Mouse (Mus musculus) liver, postnatal 0 days (tissue): ENCODE results near the gene Fbxw10. TPM values are rescaled to one million over a fixed set of nuclear protein-coding genes. Genes with fewer than 3 reads are reported as not detected.
A peak's percentile ranks its signal among the peaks of the same experiment; 100 is the strongest.

Experiments
- ATAC-seq: fragments of 200-750 bp; cut with Nextera tagmentation; 2 replicates; pipeline ENCODE4 v1.8.0; 2017; ENCODE audit warnings: mild to moderate bottlenecking, moderate library complexity
- DNase-seq: peaks from one replicate; pipeline ENCODE4 v3.0.0-alpha.2; 2016
- H3K27ac ChIP-seq: fragments of 300-500 bp; sonication (generic); 2 replicates; pipeline ENCODE4 v1.5.1; 2014; ENCODE audit warnings: antibody characterized with exemption, moderate library complexity, mild to moderate bottlenecking, low read depth
- H3K27me3 ChIP-seq: fragments of 300-500 bp; sonication (generic); 2 replicates; pipeline ENCODE4 v1.6.1; 2014; ENCODE audit warnings: low read length, control low read depth, mixed read lengths; ENCODE audit not compliant: insufficient read depth
- H3K36me3 ChIP-seq: fragments of 300-500 bp; sonication (generic); replicated peaks from 2 replicates; pipeline ENCODE4 v1.6.1; 2014; ENCODE audit warnings: mild to moderate bottlenecking, control low read depth, low read length, moderate library complexity, mixed read lengths; ENCODE audit not compliant: insufficient read depth
- H3K4me1 ChIP-seq: fragments of 300-500 bp; sonication (generic); 2 replicates; pipeline ENCODE4 v1.6.1; 2014; ENCODE audit warnings: antibody characterized with exemption, mild to moderate bottlenecking, control low read depth; ENCODE audit not compliant: insufficient read depth
- H3K4me2 ChIP-seq: fragments of 300-500 bp; sonication (generic); 2 replicates; pipeline ENCODE4 v1.6.1; 2014; ENCODE audit warnings: low read depth, mild to moderate bottlenecking, low read length, moderate library complexity, mixed read lengths
- H3K4me3 ChIP-seq: fragments of 300-500 bp; sonication (generic); 2 replicates; pipeline ENCODE4 v1.5.1; 2014; ENCODE audit warnings: low read depth, low read length
- H3K9ac ChIP-seq: fragments of 300-500 bp; sonication (generic); replicated peaks from 2 replicates; pipeline ENCODE4 v1.6.1; 2014; ENCODE audit warnings: mild to moderate bottlenecking, moderate library complexity
- H3K9me3 ChIP-seq: fragments of 300-500 bp; sonication (generic); 2 replicates; pipeline ENCODE4 v1.6.1; 2016; ENCODE audit warnings: mild to moderate bottlenecking, control low read depth, low read length, mixed read lengths
- CTCF ChIP-seq: sonication (generic); IDR thresholded peaks from 2 replicates; pipeline ENCODE4 v1.5.1; 2016; ENCODE audit warnings: antibody characterized with exemption, low read depth
- EP300 ChIP-seq: IDR thresholded peaks from 2 replicates; pipeline ENCODE4 v1.6.1; 2016; ENCODE audit warnings: antibody characterized with exemption, low read depth, mild to moderate bottlenecking
- WGBS: fragments of 180-500 bp; shearing (Covaris S2); extraction: QIAGEN DNeasy Blood & Tissue Kit; methylation state at CpG from one replicate; pipeline ENCODE4 v1.1.7; 2014; ENCODE audit not compliant: insufficient replicate concordance; 5-methylcytosine and 5-hydroxymethylcytosine counted together
- polyA plus RNA-seq: library from polyadenylated mRNA; unstranded; fragments of >200 nt; fragmentation: Nextera tagmentation; extraction: Ambion mirVana; gene quantifications from 2 replicates; pipeline ENCODE4 v1.2.1, GENCODE M21; 2015

The Fbxw10 gene
- polyA plus RNA-seq, 1 experiment from 2014 or later = 0.13 TPM

GRCm38 (mm10) chr11:62883407-62883806 is 36.5 kb downstream of the Fbxw10 start:
- Histone ChIP-seq H3K36me3 (peaks cover 26% of the 10 kb centered on the region), H3K4me2 (peak overlapping the region; percentile 10; the same call in 1 of the 2 replicates), H3K4me1 (0 out of 2 replicates have a peak, but pooled peaks cover 4% of the 10 kb centered on the region), H3K27ac (no peak overlapping the region), H3K27me3 (no peaks in the 10 kb centered on the region), H3K9ac (no peak overlapping the region), H3K4me3 (no peak overlapping the region), H3K9me3 (no peaks in the 10 kb centered on the region)
- DNase-seq = no peak
- TF ChIP-seq CTCF = no peak
- TF ChIP-seq EP300 = no peak
- no peak for ATAC-seq
- 44% methylated on average over 8 of the region's 8 CpGs for WGBS

GRCm38 (mm10) chr11:62885323-62885722 is 38.5 kb downstream of the Fbxw10 start:
- WGBS = 76% methylated on average over 5 of the region's 5 CpGs

GRCm38 (mm10) chr11:62890796-62891195 is 43.9 kb downstream of the Fbxw10 start:
- no peak overlapping the region for H3K27ac ChIP-seq
- WGBS = 84% methylated on average over 4 of the region's 4 CpGs
- no peaks in the 10 kb centered on the region for H3K9me3 ChIP-seq
- no peaks in the 10 kb centered on the region for H3K27me3 ChIP-seq
- DNase-seq (no peak), ATAC-seq (no peak)
- no peak overlapping the region for H3K4me2 ChIP-seq
- peaks cover 28% of the 10 kb centered on the region for H3K36me3 ChIP-seq
- no peak overlapping the region for H3K9ac ChIP-seq
- no peak overlapping the region for H3K4me3 ChIP-seq
- TF ChIP-seq EP300 (no peak), CTCF (no peak)
- H3K4me1 ChIP-seq = no peaks in the 10 kb centered on the region

More at GRCm38 (mm10) chr11:62885323-62885722, 38.5 kb downstream of the Fbxw10 start:
- H3K9me3 ChIP-seq = no peaks in the 10 kb centered on the region
- no peak overlapping the region for H3K27ac ChIP-seq
- H3K36me3 ChIP-seq = peaks cover 27% of the 10 kb centered on the region
- no peaks in the 10 kb centered on the region for H3K27me3 ChIP-seq
- H3K4me2 ChIP-seq = no peak overlapping the region
- H3K4me1 ChIP-seq = no peaks in the 10 kb centered on the region
- no peak overlapping the region for H3K9ac ChIP-seq
- no peak for ATAC-seq
- no peak for DNase-seq
- TF ChIP-seq CTCF (no peak), EP300 (no peak)
- H3K4me3 ChIP-seq = no peak overlapping the region

DNA sequence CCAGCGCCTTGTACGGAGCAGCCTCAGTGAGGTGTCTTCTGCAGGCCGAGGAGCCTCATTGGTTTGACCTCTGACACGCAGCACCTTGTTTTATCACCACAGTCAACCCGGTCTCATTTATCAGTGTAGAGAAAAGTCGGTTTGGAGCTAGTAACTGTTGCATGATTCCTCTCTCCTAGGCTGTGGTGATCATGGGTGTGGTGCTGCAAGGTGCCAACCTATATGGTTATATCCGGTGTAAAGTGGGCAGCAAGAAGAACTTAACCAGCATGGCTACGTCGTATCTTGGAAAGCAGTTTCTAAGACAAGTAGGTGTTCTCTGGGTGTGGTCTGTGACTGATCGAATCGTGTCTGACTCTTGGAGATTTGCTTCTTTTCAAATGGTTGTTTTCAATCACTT is 44.9 kb downstream of the Fbxw10 start:
- peaks cover 19% of the 10 kb centered on the region for H3K36me3 ChIP-seq
- no peak for ATAC-seq
- no peak for DNase-seq

DNA sequence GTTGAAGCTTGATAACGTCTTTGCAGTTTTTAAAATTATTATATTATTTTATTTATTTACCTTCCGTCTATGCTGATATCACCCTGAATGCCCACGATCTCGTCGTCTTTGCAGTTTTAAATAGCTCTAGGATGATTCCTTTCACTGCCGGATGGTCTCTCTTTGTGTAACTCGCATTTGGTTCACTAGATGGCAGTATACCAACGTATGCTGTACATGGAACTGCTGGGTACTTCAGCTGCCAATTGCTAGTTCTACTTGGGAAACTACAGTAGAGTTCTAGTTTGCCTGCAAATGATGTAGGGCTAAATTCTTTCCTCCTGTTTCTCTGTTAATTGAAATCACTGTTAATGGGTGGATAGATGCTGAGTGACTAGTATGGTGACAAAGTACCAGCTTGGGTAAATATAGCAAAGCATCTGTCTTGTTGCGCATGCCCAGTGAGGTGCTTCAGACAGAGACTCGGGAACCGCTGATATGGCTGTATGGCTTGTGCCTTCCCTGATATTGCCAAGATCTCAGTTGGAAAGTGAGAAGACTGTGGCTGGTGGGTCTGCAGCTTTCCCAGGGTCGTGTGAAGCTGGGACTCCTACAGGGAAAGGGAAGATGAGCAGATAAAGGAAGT is 54.9 kb downstream of the Fbxw10 start:
- Histone ChIP-seq H3K9ac (no peak overlapping the region), H3K27ac (no peak overlapping the region), H3K27me3 (no peaks in the 10 kb centered on the region), H3K9me3 (no peaks in the 10 kb centered on the region), H3K4me3 (no peak overlapping the region), H3K4me1 (no peaks in the 10 kb centered on the region), H3K4me2 (no peak overlapping the region), H3K36me3 (no peaks in the 10 kb centered on the region)
- 31% methylated on average over 12 of the region's 12 CpGs for WGBS
- ATAC-seq = peak; percentile 38; the same call in 1 of the 2 replicates
- peak; percentile 26 for DNase-seq
- TF ChIP-seq EP300 = no peak
- peak; percentile 85 for TF ChIP-seq CTCF

More for the DNA sequence above, 44.9 kb downstream of the Fbxw10 start:
- Histone ChIP-seq H3K9me3 (no peaks in the 10 kb centered on the region), H3K27me3 (no peaks in the 10 kb centered on the region), H3K4me2 (no peak overlapping the region), H3K4me1 (no peaks in the 10 kb centered on the region), H3K27ac (no peak overlapping the region), H3K9ac (no peak overlapping the region), H3K4me3 (no peak overlapping the region)
- no peak for TF ChIP-seq EP300
- TF ChIP-seq CTCF = no peak
- WGBS = 83% methylated on average over 11 of the region's 11 CpGs

- no peak overlapping the region for H3K9ac ChIP-seq
- WGBS = 62% methylated on average over 6 of the region's 6 CpGs
Measured at GRCm38 (mm10) chr11:62903871-62904495, 57.1 kb downstream of the Fbxw10 start.

More at GRCm38 (mm10) chr11:62903871-62904495, 57.1 kb downstream of the Fbxw10 start:
- H3K4me2 ChIP-seq = no peak overlapping the region
- no peaks in the 10 kb centered on the region for H3K27me3 ChIP-seq
- ATAC-seq = no peak
- H3K4me3 ChIP-seq = no peak overlapping the region
- H3K36me3 ChIP-seq = no peaks in the 10 kb centered on the region
- no peaks in the 10 kb centered on the region for H3K9me3 ChIP-seq
- H3K4me1 ChIP-seq = no peaks in the 10 kb centered on the region
- no peak for DNase-seq
- TF ChIP-seq CTCF (no peak), EP300 (no peak)
- no peak overlapping the region for H3K27ac ChIP-seq
